Mouse (Mus musculus): Measurements from ENCODE around the gene Lce1l. TPM values are rescaled to one million over a fixed set of nuclear protein-coding genes. Genes with fewer than 3 reads are reported as not detected.
"Not testable (repeated sequence)": the region's sequence is repeated elsewhere in the genome, so short reads cannot be mapped to it uniquely, and the experiment has no call there.

Lce1l gene
- polyA plus RNA-seq (2015; fragmentation: Nextera tagmentation; extraction: Ambion mirVana) = 1.8 and 5.4 TPM in 2 replicates

DNA sequence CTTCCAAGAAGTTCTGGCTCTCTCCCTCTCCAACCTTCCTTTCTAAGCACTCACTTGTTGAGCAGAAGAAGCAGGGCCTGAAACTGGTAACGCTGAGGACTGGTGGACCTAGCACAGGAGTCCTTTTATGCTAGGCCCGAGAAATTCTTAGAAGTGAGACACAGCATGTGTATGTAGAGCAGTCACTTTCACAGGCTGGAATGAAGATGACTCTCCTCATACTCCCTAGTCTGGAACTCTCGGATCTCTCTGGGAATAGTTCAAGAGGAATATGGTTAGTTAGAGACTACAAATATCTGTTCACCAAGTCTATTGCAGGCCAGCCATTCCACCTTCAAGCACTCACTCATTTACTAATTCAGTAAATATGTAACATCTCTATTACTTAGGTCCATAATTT, at the start of gene Lce1l:
Lce1l (minus strand) TSS at position 101 of the 400 bp plus-strand sequence.
- Histone ChIP-seq H3K9me3 (no peaks in the 10 kb centered on the region), H3K27me3 (no peaks in the 10 kb centered on the region), H3K9ac (no peak within 1 kb of the TSS), H3K27ac (no peak within 1 kb of the TSS), H3K36me3 (no peaks in the 10 kb centered on the region), H3K4me2 (no peak within 1 kb of the TSS), H3K4me3 (no peak within 1 kb of the TSS), H3K4me1 (no peaks in the 10 kb centered on the region)
- 81% methylated on average over 3 of the region's 3 CpGs for WGBS
- ATAC-seq (ENCODE audit: insufficient number of reproducible peaks, low FRiP score, low TSS enrichment, low read depth) = no peak

DNA sequence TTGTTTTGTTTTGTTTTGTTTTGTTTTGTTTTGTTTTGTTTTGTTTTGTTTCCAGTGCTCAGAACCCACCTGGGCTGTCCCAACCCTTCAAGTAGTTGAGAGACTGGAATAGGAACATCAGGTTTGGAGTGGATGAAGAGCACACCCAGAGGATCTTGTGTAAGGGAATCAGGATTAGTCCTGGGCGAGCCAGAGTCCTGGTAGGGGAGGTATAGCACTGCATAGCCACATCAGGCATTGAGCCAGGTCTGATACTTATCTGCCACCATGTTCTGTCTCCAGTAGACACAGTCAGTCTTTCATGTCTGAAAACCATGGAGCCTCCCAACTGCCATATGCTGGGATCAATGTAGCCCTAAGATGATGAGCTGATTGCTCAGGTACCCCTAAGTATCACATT, 43.4 kb upstream of the Lce1l start:
- no peak overlapping the region for H3K9ac ChIP-seq
- no peak overlapping the region for H3K4me3 ChIP-seq
- no peaks in the 10 kb centered on the region for H3K36me3 ChIP-seq
- no peaks in the 10 kb centered on the region for H3K9me3 ChIP-seq
- WGBS = 62% methylated on average over 1 of the region's 1 CpGs
- H3K4me1 ChIP-seq = peaks cover 7% of the 10 kb centered on the region; the same call in 1 of the 2 replicates
- no peak overlapping the region for H3K27ac ChIP-seq
- H3K27me3 ChIP-seq = no peaks in the 10 kb centered on the region
- no peak overlapping the region for H3K4me2 ChIP-seq
- no peak for ATAC-seq (ENCODE audit: insufficient number of reproducible peaks, low FRiP score, low TSS enrichment, low read depth)

DNA sequence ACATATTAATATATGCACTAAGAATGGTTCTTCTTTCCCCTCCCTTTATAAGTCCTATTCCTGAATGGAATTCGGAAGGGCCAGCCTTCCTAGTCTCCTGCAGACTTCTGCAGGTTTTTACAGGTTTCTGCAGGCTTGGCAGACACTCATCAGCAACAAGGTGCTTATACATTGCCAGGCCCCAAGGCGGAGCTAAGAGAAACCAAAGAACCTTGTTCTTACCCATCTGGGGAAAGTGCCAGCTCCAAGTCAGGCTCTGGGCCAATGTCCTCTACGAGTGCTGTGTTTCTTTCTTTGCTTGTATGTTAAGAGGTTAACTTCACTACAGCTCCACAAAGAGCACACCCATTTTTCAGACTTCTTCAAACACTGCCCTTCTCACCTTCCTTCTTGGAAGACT, 43.0 kb upstream of the Lce1l start:
- no peak for ATAC-seq (ENCODE audit: insufficient number of reproducible peaks, low FRiP score, low TSS enrichment, low read depth)
- no peaks in the 10 kb centered on the region for H3K36me3 ChIP-seq
- 32% methylated on average over 3 of the region's 3 CpGs for WGBS
- H3K27me3 ChIP-seq = no peaks in the 10 kb centered on the region
- peaks cover 7% of the 10 kb centered on the region; the same call in 1 of the 2 replicates for H3K4me1 ChIP-seq
- H3K9ac ChIP-seq = no peak overlapping the region
- no peak overlapping the region for H3K27ac ChIP-seq
- H3K4me3 ChIP-seq = no peak overlapping the region
- H3K4me2 ChIP-seq = no peak overlapping the region
- no peaks in the 10 kb centered on the region for H3K9me3 ChIP-seq

DNA sequence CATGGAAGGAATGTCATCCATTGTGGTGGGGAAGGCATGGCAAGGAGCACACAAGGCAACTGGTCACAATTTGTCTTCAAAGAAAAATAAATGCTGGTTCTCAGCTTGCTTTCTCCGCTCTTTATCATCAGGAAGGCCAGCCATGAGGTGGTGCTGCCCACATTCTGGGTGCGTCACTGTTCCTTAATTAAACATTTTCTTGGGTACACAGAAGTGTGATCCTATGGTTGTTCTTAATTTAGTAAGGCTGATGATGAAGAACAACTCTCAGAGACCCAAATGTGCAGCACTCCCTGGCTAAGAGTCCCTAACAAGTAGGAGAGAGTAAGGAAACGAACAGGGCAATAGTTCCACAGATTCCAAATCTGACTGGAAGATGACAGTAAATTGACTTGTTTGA, 23.1 kb upstream of the Lce1l start:
- Histone ChIP-seq H3K9me3 (no peaks in the 10 kb centered on the region), H3K27ac (no peak overlapping the region), H3K4me2 (no peak overlapping the region), H3K36me3 (no peaks in the 10 kb centered on the region), H3K4me1 (no peaks in the 10 kb centered on the region), H3K4me3 (no peak overlapping the region), H3K9ac (no peak overlapping the region), H3K27me3 (no peaks in the 10 kb centered on the region)
- no peak for ATAC-seq (ENCODE audit: insufficient number of reproducible peaks, low FRiP score, low TSS enrichment, low read depth)
- 84% methylated on average over 3 of the region's 3 CpGs for WGBS

DNA sequence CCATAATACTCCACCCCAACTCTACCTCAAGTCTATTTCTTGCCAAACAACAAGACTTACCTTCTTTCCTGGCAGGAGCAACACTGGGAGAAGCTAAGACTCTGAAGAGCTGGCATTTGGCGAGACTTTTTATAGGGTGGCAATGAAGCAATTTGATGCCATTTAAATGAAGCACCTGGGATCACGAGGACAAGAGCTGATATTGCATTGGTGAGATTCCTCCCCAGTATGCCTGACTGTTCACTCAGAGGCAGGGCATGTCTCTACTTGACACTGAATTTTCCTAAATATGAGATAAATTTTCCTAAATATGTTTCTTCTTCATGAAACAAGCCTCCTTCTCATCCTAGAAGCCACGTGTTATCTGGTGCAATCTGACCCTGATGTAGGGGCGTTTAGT, 19.0 kb upstream of the Lce1l start, which contains the start of gene 2310050C09Rik:
2310050C09Rik (minus strand) TSS at position 101 of the 400 bp plus-strand sequence.
- no peaks in the 10 kb centered on the region for H3K4me1 ChIP-seq
- ATAC-seq (ENCODE audit: insufficient number of reproducible peaks, low FRiP score, low TSS enrichment, low read depth) = no peak
- H3K9me3 ChIP-seq = no peaks in the 10 kb centered on the region
- no peak within 1 kb of the TSS for H3K4me2 ChIP-seq
- 53% methylated on average over 4 of the region's 4 CpGs for WGBS
- no peak within 1 kb of the TSS for H3K27ac ChIP-seq
- H3K27me3 ChIP-seq = no peaks in the 10 kb centered on the region
- H3K36me3 ChIP-seq = no peaks in the 10 kb centered on the region
- H3K4me3 ChIP-seq = no peak within 1 kb of the TSS
- H3K9ac ChIP-seq = no peak within 1 kb of the TSS

DNA sequence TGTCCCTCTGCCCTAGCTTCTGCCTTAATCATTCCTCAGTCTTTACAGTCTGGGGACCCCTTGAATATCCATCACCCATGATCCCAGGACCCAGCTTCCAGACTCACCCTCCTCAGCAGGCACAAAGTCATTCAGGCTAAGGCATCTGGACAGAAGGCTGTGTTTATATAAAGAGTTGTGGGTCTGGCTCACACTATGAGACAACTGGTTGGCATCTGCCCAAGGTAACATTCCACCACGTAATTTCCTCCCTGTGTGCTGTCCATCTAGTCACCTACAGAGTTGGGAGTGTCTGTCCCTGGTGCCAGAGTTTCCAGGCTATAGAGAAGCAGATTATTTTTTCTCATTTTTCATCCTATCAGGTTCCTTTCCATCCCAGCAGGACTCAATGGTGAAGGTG, 24.0 kb downstream of the Lce1l start, which contains the start of gene Kprp:
Kprp (minus strand) TSS at position 140 of the 400 bp plus-strand sequence.
- H3K4me2 ChIP-seq = no peak within 1 kb of the TSS
- 46% methylated on average over 1 of the region's 1 CpGs for WGBS
- no peak within 1 kb of the TSS for H3K4me3 ChIP-seq
- no peaks in the 10 kb centered on the region for H3K36me3 ChIP-seq
- H3K4me1 ChIP-seq = no peaks in the 10 kb centered on the region
- no peaks in the 10 kb centered on the region for H3K9me3 ChIP-seq
- H3K27me3 ChIP-seq = no peaks in the 10 kb centered on the region
- ATAC-seq (ENCODE audit: insufficient number of reproducible peaks, low FRiP score, low TSS enrichment, low read depth) = no peak
- H3K9ac ChIP-seq = no peak within 1 kb of the TSS
- no peak within 1 kb of the TSS for H3K27ac ChIP-seq

GRCm38 (mm10) chr3:92825808-92826207, 25.3 kb downstream of the Lce1l start:
- H3K36me3 ChIP-seq = no peaks in the 10 kb centered on the region
- no peak overlapping the region for H3K9ac ChIP-seq
- no peak overlapping the region for H3K4me2 ChIP-seq
- no peaks in the 10 kb centered on the region for H3K27me3 ChIP-seq
- H3K4me3 ChIP-seq = no peak overlapping the region
- H3K9me3 ChIP-seq = no peaks in the 10 kb centered on the region
- no peak overlapping the region for H3K27ac ChIP-seq
- no peaks in the 10 kb centered on the region for H3K4me1 ChIP-seq
- no peak for ATAC-seq (ENCODE audit: insufficient number of reproducible peaks, low FRiP score, low TSS enrichment, low read depth)
- 32% methylated on average over 1 of the region's 1 CpGs for WGBS

- 87% methylated on average over 2 of the region's 2 CpGs for WGBS
- ATAC-seq (ENCODE audit: insufficient number of reproducible peaks, low FRiP score, low TSS enrichment, low read depth); H3K27me3 ChIP-seq; H3K4me1 ChIP-seq; H3K36me3 ChIP-seq; H3K4me3 ChIP-seq; H3K9me3 ChIP-seq; H3K27ac ChIP-seq; H3K4me2 ChIP-seq; H3K9ac ChIP-seq: not testable (repeated sequence)
These were observed 35.0 kb downstream of the Lce1l start for GRCm38 (mm10) chr3:92816036-92816435.

- no peaks in the 10 kb centered on the region for H3K27me3 ChIP-seq
- H3K9ac ChIP-seq = no peak overlapping the region
- ATAC-seq (ENCODE audit: insufficient number of reproducible peaks, low FRiP score, low TSS enrichment, low read depth) = no peak
- H3K27ac ChIP-seq = no peak overlapping the region
- no peaks in the 10 kb centered on the region for H3K9me3 ChIP-seq
- H3K4me1 ChIP-seq = no peaks in the 10 kb centered on the region
- WGBS = 90% methylated on average over 3 of the region's 3 CpGs
- no peak overlapping the region for H3K4me2 ChIP-seq
- no peaks in the 10 kb centered on the region for H3K36me3 ChIP-seq
- no peak overlapping the region for H3K4me3 ChIP-seq
These were observed 35.5 kb downstream of the Lce1l start for GRCm38 (mm10) chr3:92815581-92815980.

- no peak within 1 kb of the TSS for H3K4me3 ChIP-seq
- no peak within 1 kb of the TSS for H3K9ac ChIP-seq
- no peak within 1 kb of the TSS for H3K27ac ChIP-seq
- H3K27me3 ChIP-seq = no peaks in the 10 kb centered on the region
- no peaks in the 10 kb centered on the region for H3K9me3 ChIP-seq
- no peaks in the 10 kb centered on the region for H3K36me3 ChIP-seq
- H3K4me1 ChIP-seq = no peaks in the 10 kb centered on the region
- H3K4me2 ChIP-seq = no peak within 1 kb of the TSS
- ATAC-seq (ENCODE audit: insufficient number of reproducible peaks, low FRiP score, low TSS enrichment, low read depth) = no peak
These were observed 43.3 kb downstream of the Lce1l start, which contains the start of gene Lce1k for GRCm38 (mm10) chr3:92807791-92808190. Gene Lce1k, minus strand, starts transcription at chr3:92807891.

Other genes starting within 250 kb of the Lce1l start
- 0.37 TPM in 1 of 2 replicates, not detected in the other for gene 2210017I01Rik, start 243.8 kb downstream of the Lce1l start, polyA plus RNA-seq (2015; fragmentation: Nextera tagmentation; extraction: Ambion mirVana)
- 7.3 and 8.9 TPM in 2 replicates for gene Lce6a, start 229.6 kb downstream of the Lce1l start, polyA plus RNA-seq (2015; fragmentation: Nextera tagmentation; extraction: Ambion mirVana)
- 1.5 and 9.5 TPM in 2 replicates for gene Lce1a1, start 203.0 kb downstream of the Lce1l start, polyA plus RNA-seq (2015; fragmentation: Nextera tagmentation; extraction: Ambion mirVana)
- gene Lce1b, start 194.4 kb downstream of the Lce1l start, polyA plus RNA-seq (2015; fragmentation: Nextera tagmentation; extraction: Ambion mirVana) = 0.33 and 1.3 TPM in 2 replicates
- 3.2 and 14.9 TPM in 2 replicates for gene Lce1a2, start 181.0 kb downstream of the Lce1l start, polyA plus RNA-seq (2015; fragmentation: Nextera tagmentation; extraction: Ambion mirVana)
- 2.9 and 15.4 TPM in 2 replicates for gene Lce1c, start 172.0 kb downstream of the Lce1l start, polyA plus RNA-seq (2015; fragmentation: Nextera tagmentation; extraction: Ambion mirVana)
- gene Lce1d, start 164.1 kb downstream of the Lce1l start, polyA plus RNA-seq (2015; fragmentation: Nextera tagmentation; extraction: Ambion mirVana) = 0.77 and 2.2 TPM in 2 replicates
- 0.84 and 3.9 TPM in 2 replicates for gene Lce1e, start 142.2 kb downstream of the Lce1l start, polyA plus RNA-seq (2015; fragmentation: Nextera tagmentation; extraction: Ambion mirVana)
- 1.5 and 5.1 TPM in 2 replicates for gene Lce1f, start 130.9 kb downstream of the Lce1l start, polyA plus RNA-seq (2015; fragmentation: Nextera tagmentation; extraction: Ambion mirVana)
- not detected in 2 replicates for gene Gm38119, start 112.2 kb downstream of the Lce1l start, polyA plus RNA-seq (2015; fragmentation: Nextera tagmentation; extraction: Ambion mirVana)
- 0.97 and 2.9 TPM in 2 replicates for gene Lce1g, start 98.9 kb downstream of the Lce1l start, polyA plus RNA-seq (2015; fragmentation: Nextera tagmentation; extraction: Ambion mirVana)
- gene Lce1h, start 86.2 kb downstream of the Lce1l start, polyA plus RNA-seq (2015; fragmentation: Nextera tagmentation; extraction: Ambion mirVana) = 0.73 and 2.0 TPM in 2 replicates
- 2.0 and 6.3 TPM in 2 replicates for gene Lce1i, start 72.4 kb downstream of the Lce1l start, polyA plus RNA-seq (2015; fragmentation: Nextera tagmentation; extraction: Ambion mirVana)
- 0.91 and 1.7 TPM in 2 replicates for gene Lce1j, start 60.8 kb downstream of the Lce1l start, polyA plus RNA-seq (2015; fragmentation: Nextera tagmentation; extraction: Ambion mirVana)
- 1.3 TPM in 1 of 2 replicates, not detected in the other for gene Lce1k, start 43.4 kb downstream of the Lce1l start, polyA plus RNA-seq (2015; fragmentation: Nextera tagmentation; extraction: Ambion mirVana)
- gene Kprp, start 24.0 kb downstream of the Lce1l start, polyA plus RNA-seq (2015; fragmentation: Nextera tagmentation; extraction: Ambion mirVana) = 1.2 and 5.7 TPM in 2 replicates
- gene 2310050C09Rik, start 18.9 kb upstream of the Lce1l start, polyA plus RNA-seq (2015; fragmentation: Nextera tagmentation; extraction: Ambion mirVana) = 1.1 and 4.7 TPM in 2 replicates
- gene Lce3a, start 74.9 kb upstream of the Lce1l start, polyA plus RNA-seq (2015; fragmentation: Nextera tagmentation; extraction: Ambion mirVana) = 0.60 TPM in 1 of 2 replicates, not detected in the other
- not detected in 2 replicates for gene Lce3b, start 81.7 kb upstream of the Lce1l start, polyA plus RNA-seq (2015; fragmentation: Nextera tagmentation; extraction: Ambion mirVana)
- 4.7 and 11.3 TPM in 2 replicates for gene Lce3c, start 93.2 kb upstream of the Lce1l start, polyA plus RNA-seq (2015; fragmentation: Nextera tagmentation; extraction: Ambion mirVana)
- gene Lce3d, start 106.1 kb upstream of the Lce1l start, polyA plus RNA-seq (2015; fragmentation: Nextera tagmentation; extraction: Ambion mirVana) = not detected in 2 replicates
- 0.66 TPM in 1 of 2 replicates, not detected in the other for gene Lce3e, start 115.8 kb upstream of the Lce1l start, polyA plus RNA-seq (2015; fragmentation: Nextera tagmentation; extraction: Ambion mirVana)
- 58.4 and 77.7 TPM in 2 replicates for gene Lce3f, start 140.9 kb upstream of the Lce1l start, polyA plus RNA-seq (2015; fragmentation: Nextera tagmentation; extraction: Ambion mirVana)
- gene Crct1, start 164.4 kb upstream of the Lce1l start, polyA plus RNA-seq (2015; fragmentation: Nextera tagmentation; extraction: Ambion mirVana) = 33.4 and 55.3 TPM in 2 replicates
- 2.3 and 24.6 TPM in 2 replicates for gene Lce1m, start 167.8 kb upstream of the Lce1l start, polyA plus RNA-seq (2015; fragmentation: Nextera tagmentation; extraction: Ambion mirVana)
- not detected in 2 replicates for gene Gm4858, start 217.5 kb upstream of the Lce1l start, polyA plus RNA-seq (2015; fragmentation: Nextera tagmentation; extraction: Ambion mirVana)

Measured in limb, embryonic 15.5 days (tissue).